Mouse (Mus musculus): ENCODE measurements around the gene Twnk. TPM values are rescaled to one million over a fixed set of nuclear protein-coding genes. Genes with fewer than 3 reads are reported as not detected.

The Twnk gene
- polyA plus RNA-seq, 1 experiment from 2014 or later, result 15.0 TPM

GRCm38 (mm10) chr19:45056364-45056763, 50.9 kb downstream of the Twnk start:
- H3K27me3 ChIP-seq (ENCODE audit: control insufficient read depth, insufficient read depth, low read length), result 0 out of 2 replicates have a peak, but pooled peaks cover 2% of the 10 kb centered on the region
- WGBS, result 32% methylated on average over 4 of the region's 4 CpGs
- H3K4me2 ChIP-seq (replicated peaks; ENCODE audit: low read depth, low read length), result no peak overlapping the region
- no peak overlapping the region for H3K9ac ChIP-seq (ENCODE audit: low read depth, low read length)
- ATAC-seq (ENCODE audit: low FRiP score) (no peak), DNase-seq (ENCODE audit: low spot score) (peak; percentile 44)
- H3K4me3 ChIP-seq (ENCODE audit: low read depth, low read length), result no peak overlapping the region
- no peaks in the 10 kb centered on the region for H3K36me3 ChIP-seq (ENCODE audit: control insufficient read depth, insufficient read depth, low read length)
- no peaks in the 10 kb centered on the region for H3K9me3 ChIP-seq (ENCODE audit: control insufficient read depth, low read length)
- no peaks in the 10 kb centered on the region; the same call in 1 of the 2 replicates for H3K4me1 ChIP-seq (replicated peaks; ENCODE audit: control insufficient read depth, insufficient read depth, low read length)
- no peak overlapping the region for H3K27ac ChIP-seq (ENCODE audit: low read depth, low read length)

- WGBS, result 81% methylated on average over 7 of the region's 7 CpGs
- Histone ChIP-seq H3K4me3 (ENCODE audit: low read depth, low read length) (no peak overlapping the region), H3K36me3 (ENCODE audit: control insufficient read depth, insufficient read depth, low read length) (no peaks in the 10 kb centered on the region), H3K4me1 (replicated peaks; ENCODE audit: control insufficient read depth, insufficient read depth, low read length) (no peaks in the 10 kb centered on the region; the same call in 1 of the 2 replicates), H3K27ac (ENCODE audit: low read depth, low read length) (no peak overlapping the region), H3K4me2 (replicated peaks; ENCODE audit: low read depth, low read length) (peak overlapping the region; percentile 60), H3K27me3 (ENCODE audit: control insufficient read depth, insufficient read depth, low read length) (0 out of 2 replicates have a peak, but pooled peaks cover 2% of the 10 kb centered on the region), H3K9me3 (ENCODE audit: control insufficient read depth, low read length) (no peaks in the 10 kb centered on the region), H3K9ac (ENCODE audit: low read depth, low read length) (peak overlapping the region; percentile 89; the same call in 1 of the 2 replicates)
- DNase-seq (ENCODE audit: low spot score), result no peak
- ATAC-seq (ENCODE audit: low FRiP score), result no peak
These were observed 51.6 kb downstream of the Twnk start for GRCm38 (mm10) chr19:45056908-45057698.

GRCm38 (mm10) chr19:45057724-45058112, 52.3 kb downstream of the Twnk start:
- Histone ChIP-seq H3K4me3 (ENCODE audit: low read depth, low read length) (peak overlapping the region; percentile 65), H3K9me3 (ENCODE audit: control insufficient read depth, low read length) (no peaks in the 10 kb centered on the region), H3K9ac (ENCODE audit: low read depth, low read length) (peak overlapping the region; percentile 89), H3K4me2 (replicated peaks; ENCODE audit: low read depth, low read length) (peak overlapping the region; percentile 60), H3K27me3 (ENCODE audit: control insufficient read depth, insufficient read depth, low read length) (0 out of 2 replicates have a peak, but pooled peaks cover 2% of the 10 kb centered on the region), H3K27ac (ENCODE audit: low read depth, low read length) (peak overlapping the region; percentile 97), H3K36me3 (ENCODE audit: control insufficient read depth, insufficient read depth, low read length) (no peaks in the 10 kb centered on the region), H3K4me1 (replicated peaks; ENCODE audit: control insufficient read depth, insufficient read depth, low read length) (no peaks in the 10 kb centered on the region; the same call in 1 of the 2 replicates)
- DNase-seq (ENCODE audit: low spot score) (no peak), ATAC-seq (ENCODE audit: low FRiP score) (no peak)
- WGBS, result 51% methylated on average over 7 of the region's 7 CpGs

- DNase-seq (ENCODE audit: low spot score) (peak; percentile 99), ATAC-seq (ENCODE audit: low FRiP score) (peak; percentile 95)
- Histone ChIP-seq H3K4me2 (replicated peaks; ENCODE audit: low read depth, low read length) (peak overlapping the region; percentile 78), H3K4me1 (replicated peaks; ENCODE audit: control insufficient read depth, insufficient read depth, low read length) (no peaks in the 10 kb centered on the region; the same call in 1 of the 2 replicates), H3K9me3 (ENCODE audit: control insufficient read depth, low read length) (no peaks in the 10 kb centered on the region), H3K4me3 (ENCODE audit: low read depth, low read length) (peak overlapping the region; percentile 65), H3K9ac (ENCODE audit: low read depth, low read length) (peak overlapping the region; percentile 89), H3K27me3 (ENCODE audit: control insufficient read depth, insufficient read depth, low read length) (0 out of 2 replicates have a peak, but pooled peaks cover 2% of the 10 kb centered on the region), H3K27ac (ENCODE audit: low read depth, low read length) (peak overlapping the region; percentile 97), H3K36me3 (ENCODE audit: control insufficient read depth, insufficient read depth, low read length) (no peaks in the 10 kb centered on the region)
- under 1% methylated on average over 34 of the region's 34 CpGs for WGBS
These were observed 52.8 kb downstream of the Twnk start for GRCm38 (mm10) chr19:45058113-45058839.

GRCm38 (mm10) chr19:45058841-45059240, 53.4 kb downstream of the Twnk start:
- H3K9me3 ChIP-seq (ENCODE audit: control insufficient read depth, low read length), result no peaks in the 10 kb centered on the region
- H3K4me1 ChIP-seq (replicated peaks; ENCODE audit: control insufficient read depth, insufficient read depth, low read length), result no peaks in the 10 kb centered on the region; the same call in 1 of the 2 replicates
- peak overlapping the region; percentile 89 for H3K9ac ChIP-seq (ENCODE audit: low read depth, low read length)
- H3K4me2 ChIP-seq (replicated peaks; ENCODE audit: low read depth, low read length), result peak overlapping the region; percentile 78
- peak overlapping the region; percentile 65 for H3K4me3 ChIP-seq (ENCODE audit: low read depth, low read length)
- under 1% methylated on average over 14 of the region's 14 CpGs for WGBS
- peak overlapping the region; percentile 97 for H3K27ac ChIP-seq (ENCODE audit: low read depth, low read length)
- H3K27me3 ChIP-seq (ENCODE audit: control insufficient read depth, insufficient read depth, low read length), result peaks cover 2% of the 10 kb centered on the region
- ATAC-seq (ENCODE audit: low FRiP score), result no peak
- no peaks in the 10 kb centered on the region for H3K36me3 ChIP-seq (ENCODE audit: control insufficient read depth, insufficient read depth, low read length)
- DNase-seq (ENCODE audit: low spot score), result no peak

Other genes starting within 250 kb of the Twnk start
- gene Pax2, start 249.6 kb upstream of the Twnk start, polyA plus RNA-seq (2014; fragmentation: Nextera tagmentation; extraction: Ambion mirVana), result 9.3 and 11.1 TPM in 2 replicates
- gene Slf2, start 74.5 kb upstream of the Twnk start, polyA plus RNA-seq (2014; fragmentation: Nextera tagmentation; extraction: Ambion mirVana), result 41.4 and 44.7 TPM in 2 replicates
- gene Sema4g, start 16.6 kb upstream of the Twnk start, polyA plus RNA-seq (2014; fragmentation: Nextera tagmentation; extraction: Ambion mirVana), result 7.2 and 7.9 TPM in 2 replicates
- gene Mrpl43, start 779 bp downstream of the Twnk start, polyA plus RNA-seq (2014; fragmentation: Nextera tagmentation; extraction: Ambion mirVana), result 69.0 and 75.0 TPM in 2 replicates
- 39.7 and 41.0 TPM in 2 replicates for gene Lzts2, start 8.8 kb downstream of the Twnk start, polyA plus RNA-seq (2014; fragmentation: Nextera tagmentation; extraction: Ambion mirVana)
- 0.62 TPM in 1 of 2 replicates, not detected in the other for gene Pdzd7, start 40.1 kb downstream of the Twnk start, polyA plus RNA-seq (2014; fragmentation: Nextera tagmentation; extraction: Ambion mirVana)
- gene Sfxn3, start 41.8 kb downstream of the Twnk start, polyA plus RNA-seq (2014; fragmentation: Nextera tagmentation; extraction: Ambion mirVana), result 22.7 and 23.8 TPM in 2 replicates
- 2.9 and 3.9 TPM in 2 replicates for gene Kazald1, start 69.6 kb downstream of the Twnk start, polyA plus RNA-seq (2014; fragmentation: Nextera tagmentation; extraction: Ambion mirVana)
- 2.2 and 4.0 TPM in 2 replicates for gene Tlx1, start 145.0 kb downstream of the Twnk start, polyA plus RNA-seq (2014; fragmentation: Nextera tagmentation; extraction: Ambion mirVana)
- 7.6 and 8.5 TPM in 2 replicates for gene Lbx1, start 230.1 kb downstream of the Twnk start, polyA plus RNA-seq (2014; fragmentation: Nextera tagmentation; extraction: Ambion mirVana)